Comparison of ENCODE assay signal across 8 mouse cellular contexts in the genomic region with DNA sequence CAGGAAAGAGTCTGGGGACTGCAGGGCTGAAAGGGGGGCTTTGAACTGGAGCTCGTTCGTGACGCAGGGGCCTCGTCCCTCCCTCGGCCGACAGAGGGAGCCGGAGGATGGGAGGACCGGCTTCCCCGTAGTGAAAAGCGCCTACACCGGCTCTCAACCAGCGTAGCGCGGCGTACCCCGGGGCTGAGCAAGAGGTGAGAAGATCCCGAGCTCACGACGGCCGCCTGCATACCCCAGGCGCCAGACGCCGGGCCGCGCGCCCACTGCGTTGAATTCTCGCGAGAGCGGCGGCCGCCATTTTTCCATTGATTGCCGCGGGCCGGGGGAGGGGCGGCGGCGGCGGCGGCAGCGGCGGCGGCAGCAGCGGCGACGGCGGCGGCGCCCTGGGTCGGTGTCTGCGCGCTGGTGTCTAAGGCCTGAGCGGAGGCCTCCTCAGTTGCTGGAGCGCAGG. TPM values are rescaled to one million over a fixed set of nuclear protein-coding genes. Genes with fewer than 3 reads are reported as not detected.
DNase-seq lines count a peak whose midpoint lies in the region; ATAC-seq lines count a peak whose summit lies in the region.

A gene (plus strand): TSS at position 355 of the 451 bp plus-strand sequence.

- H3K36me3 ChIP-seq in hindbrain, embryonic 13.5 days, result no peaks in the 10 kb centered on the region

- peak; percentile 81 for DNase-seq in R1 (ENCODE audit: low read depth, low spot score)
- DNase-seq in cerebellum, postnatal 14 days, result peak; percentile 94
- DNase-seq in frontal cortex, postnatal 25 days (ENCODE audit: low spot score in 2 of 2), result peak; percentile 72 to 77
- DNase-seq in layer of hippocampus, postnatal 25 days (ENCODE audit: extremely low spot score in 1 of 2, low spot score in 1 of 2), result peak; percentile 80 to 87
- DNase-seq in lung, postnatal 14 days, result peak; percentile 89
- peak; percentile 86 for DNase-seq in ovary, postnatal 36 days (ENCODE audit: low spot score)
- DNase-seq in thymus, postnatal 25 days, result peak; percentile 89

- H3K4me1 ChIP-seq in hindbrain, embryonic 13.5 days (replicated peaks), result peaks cover 43% of the 10 kb centered on the region

- peak; percentile 95 for ATAC-seq in hindbrain, embryonic 13.5 days (ENCODE audit: low FRiP score)

- H3K9ac ChIP-seq in hindbrain, embryonic 13.5 days, result peak within 1 kb of the TSS; percentile 98

- peak within 1 kb of the TSS; percentile 90 for H3K4me3 ChIP-seq in hindbrain, embryonic 13.5 days

- H3K9me3 ChIP-seq in hindbrain, embryonic 13.5 days, result no peaks in the 10 kb centered on the region

- under 1% methylated on average over 52 of the region's 54 CpGs for WGBS in hindbrain, embryonic 13.5 days

- no peaks in the 10 kb centered on the region for H3K27me3 ChIP-seq in hindbrain, embryonic 13.5 days

- peak within 1 kb of the TSS; percentile 99 for H3K27ac ChIP-seq in hindbrain, embryonic 13.5 days

- H3K4me2 ChIP-seq in hindbrain, embryonic 13.5 days, result peak within 1 kb of the TSS; percentile 88

RNA-seq across cellular contexts. Expression of the gene that starts here (rescaled TPM):
- polyA plus RNA-seq in hindbrain, embryonic 13.5 days (2015; fragmentation: Nextera tagmentation; extraction: Ambion mirVana), result 79.4 and 83.2 TPM in 2 replicates
- 10 to 100 TPM; 63.4 to 67.6 TPM for total RNA-seq in layer of hippocampus, postnatal 25 days (2021)

Comparison
In these comparisons a context has a peak if more than half of its experiments do, and no peak if none do; other contexts are left out.
1. Peak in every context shown above with its lines: DNase-seq, ATAC-seq, H3K4me3 ChIP-seq and H3K27ac ChIP-seq.